Mouse (Mus musculus): ENCODE data around the gene Plscr4.

The Plscr4 gene

GRCm38 (mm10) chr9:92511696-92512095 is 54.5 kb downstream of the Plscr4 start:
- no peak for DNase-seq (ENCODE audit: low spot score in 2 of 2)

GRCm38 (mm10) chr9:92517036-92517435 is 59.9 kb downstream of the Plscr4 start:
- no peak for DNase-seq (ENCODE audit: low spot score in 2 of 2)

GRCm38 (mm10) chr9:92520751-92521150 is 63.6 kb downstream of the Plscr4 start:
- no peak for DNase-seq (ENCODE audit: low spot score in 2 of 2)

GRCm38 (mm10) chr9:92524506-92524905 is 67.3 kb downstream of the Plscr4 start:
- no peak for DNase-seq (ENCODE audit: low spot score in 2 of 2)

- DNase-seq (ENCODE audit: low spot score in 2 of 2), result no peak
Measured at GRCm38 (mm10) chr9:92530055-92530454, 72.9 kb downstream of the Plscr4 start.

- no peak for DNase-seq (ENCODE audit: low spot score in 2 of 2)
Measured at GRCm38 (mm10) chr9:92537735-92538134, 80.6 kb downstream of the Plscr4 start.

GRCm38 (mm10) chr9:92538216-92538615 is 81.0 kb downstream of the Plscr4 start:
- DNase-seq (ENCODE audit: low spot score in 2 of 2), result no peak
